Mouse (Mus musculus) MEL (cell line): ENCODE data around the gene Ccdc121.

Experiments used
- CTCF ChIP-seq, 3 experiments: IDR thresholded peaks in 2 of 3; conservative IDR thresholded peaks in 1 of 3; 2 replicates each; pipeline ENCODE4 v1.5.1; 2011 to 2012; ENCODE audit warnings: low read length in 3 of 3, low read depth in 2 of 3, mild to moderate bottlenecking in 2 of 3, improper control_type of control experiment in 1 of 3, inconsistent platforms in 1 of 3, mixed read lengths in 1 of 3, moderate library complexity in 1 of 3; ENCODE audit not compliant: control insufficient read depth in 1 of 3, insufficient read depth in 1 of 3, poor library complexity in 1 of 3, severe bottlenecking in 1 of 3
- HCFC1 ChIP-seq: IDR thresholded peaks from 2 replicates; pipeline ENCODE4 v1.6.1; 2012; ENCODE audit warnings: low read depth, mild to moderate bottlenecking, inconsistent platforms, low read length, improper control_type of control experiment, moderate library complexity
- MYB ChIP-seq: IDR thresholded peaks from 2 replicates; pipeline ENCODE4 v1.6.1; 2011; ENCODE audit warnings: mild to moderate bottlenecking, low read depth, low read length, improper control_type of control experiment
- POLR2A ChIP-seq, 2 experiments: IDR thresholded peaks; 2 replicates each; pipeline ENCODE4 v1.6.1; 2011 to 2012; ENCODE audit warnings: low read length in 2 of 2, mild to moderate bottlenecking in 2 of 2, control low read depth in 1 of 2, improper control_type of control experiment in 1 of 2, low read depth in 1 of 2, moderate library complexity in 1 of 2; ENCODE audit not compliant: control insufficient read depth in 1 of 2, insufficient read depth in 1 of 2, poor library complexity in 1 of 2
- POLR2AphosphoS5 ChIP-seq: IDR thresholded peaks from 2 replicates; pipeline ENCODE4 v1.6.1; 2012; ENCODE audit warnings: low read depth, borderline replicate concordance, mild to moderate bottlenecking, inconsistent platforms, low read length, moderate library complexity, mixed read lengths
- USF2 ChIP-seq, 2 experiments: IDR thresholded peaks; 2 replicates each; pipeline ENCODE4 v1.6.1; 2011 to 2012; ENCODE audit warnings: improper control_type of control experiment in 2 of 2, low read length in 2 of 2, borderline replicate concordance in 1 of 2, inconsistent platforms in 1 of 2, low read depth in 1 of 2, mild to moderate bottlenecking in 1 of 2; ENCODE audit not compliant: insufficient read depth in 1 of 2

- TF ChIP-seq MYB (no peak), HCFC1 (no peak), USF2 (IDR thresholded peaks at IDR 0.05; ENCODE audit: borderline replicate concordance in 1 of 2, insufficient read depth in 1 of 2, low read depth in 1 of 2, low read length in 2 of 2) (no peak), CTCF (IDR thresholded peaks at IDR 0.05 in 2 of 3, conservative IDR thresholded peaks at IDR 0.05 in 1 of 3; ENCODE audit: control insufficient read depth in 1 of 3, insufficient read depth in 1 of 3, low read depth in 2 of 3, low read length in 3 of 3, poor library complexity in 1 of 3, severe bottlenecking in 1 of 3) (peak; percentile 41 to 75 (median 60); a peak in 5 of 6 replicates), POLR2A (IDR thresholded peaks at IDR 0.05; ENCODE audit: control insufficient read depth in 1 of 2, insufficient read depth in 1 of 2, low read depth in 1 of 2, low read length in 2 of 2, poor library complexity in 1 of 2) (no peak), POLR2AphosphoS5 (no peak)
These were observed 32.6 kb upstream of the Ccdc121 start for GRCm38 (mm10) chr1:181543711-181544383.
